Mouse (Mus musculus): ENCODE data around the gene H1foo.

GRCm38 (mm10) chr6:115932391-115932790 lies 12.3 kb upstream of the H1foo start:
- no peak for TF ChIP-seq CTCF (IDR thresholded peaks at IDR 0.05; ENCODE audit: insufficient read depth, low read length)
- no peak for TF ChIP-seq POLR2A (IDR thresholded peaks at IDR 0.05; ENCODE audit: borderline replicate concordance, extremely low read depth, low read depth, low read length)
